Comparison of ENCODE assay signal across 22 mouse cellular contexts in genomic region chr5:99742874-99743273, GRCm38 (mm10).
"Had no signal": no experiment of that assay in that cellular context is flagged by ENCODE, and none has a peak within 500 bp of the region (broad histone marks: within the 10 kb centered on the region; RNA-seq: fewer than 3 reads in every experiment).

No protein-coding gene starts in this region.

- H3K27ac ChIP-seq: heart, embryonic 10.5 days; hindbrain, embryonic 13.5 days; hindbrain, embryonic 15.5 days; hindbrain, postnatal 0 days; kidney, embryonic 15.5 days; limb, embryonic 13.5 days; limb, embryonic 15.5 days; liver, embryonic 12.5 days had no signal

- H3K9ac ChIP-seq: forebrain, postnatal 0 days; heart, embryonic 12.5 days; hindbrain, embryonic 13.5 days; hindbrain, embryonic 15.5 days; kidney, embryonic 15.5 days; limb, embryonic 13.5 days; limb, embryonic 15.5 days; liver, embryonic 12.5 days had no signal

- H3K4me1 ChIP-seq: kidney, embryonic 15.5 days; limb, embryonic 15.5 days; liver, embryonic 12.5 days had no signal

- H3K4me2 ChIP-seq: heart, embryonic 12.5 days; hindbrain, embryonic 13.5 days; hindbrain, embryonic 15.5 days; kidney, embryonic 15.5 days; limb, embryonic 13.5 days; limb, embryonic 15.5 days; liver, embryonic 12.5 days had no signal

- DNase-seq: forebrain, postnatal 0 days; gastrocnemius, postnatal 14 days; gastrocnemius, postnatal 36 days; heart, adult 18-20 months; heart, postnatal 10 days; kidney, adult 18-20 months; kidney, adult 8-10 months; kidney, postnatal 10 days; kidney, postnatal 36 days; layer of hippocampus, adult 9-11 months; layer of hippocampus, postnatal 36 days; left cerebral cortex, postnatal 4 days had no signal

- H3K4me3 ChIP-seq: heart, embryonic 10.5 days; heart, embryonic 12.5 days; hindbrain, embryonic 13.5 days; hindbrain, embryonic 15.5 days; kidney, embryonic 15.5 days; limb, embryonic 13.5 days; limb, embryonic 15.5 days; liver, embryonic 12.5 days had no signal

- H3K36me3 ChIP-seq: heart, embryonic 10.5 days; heart, embryonic 12.5 days; hindbrain, embryonic 13.5 days; hindbrain, embryonic 15.5 days; kidney, embryonic 15.5 days; limb, embryonic 13.5 days; limb, embryonic 15.5 days; liver, embryonic 12.5 days had no signal

- H3K27me3 ChIP-seq: heart, embryonic 12.5 days; hindbrain, embryonic 13.5 days; hindbrain, embryonic 15.5 days; liver, embryonic 12.5 days had no signal

- ATAC-seq: forebrain, postnatal 0 days; hindbrain, postnatal 0 days; intestine, embryonic 16.5 days; liver, embryonic 12.5 days had no signal

- H3K9me3 ChIP-seq: heart, embryonic 10.5 days; heart, embryonic 12.5 days; hindbrain, embryonic 13.5 days; hindbrain, embryonic 15.5 days; kidney, embryonic 15.5 days; limb, embryonic 13.5 days; limb, embryonic 15.5 days; liver, embryonic 12.5 days had no signal
